Mouse (Mus musculus): ENCODE data around the gene Slc22a1. TPM values are rescaled to one million over a fixed set of nuclear protein-coding genes. Genes with fewer than 3 reads are reported as not detected.

Slc22a1 gene
- 0.10 TPM in 1 of 2 replicates, not detected in the other for polyA plus RNA-seq (2014; fragmentation: Nextera tagmentation; extraction: Ambion mirVana)

DNA sequence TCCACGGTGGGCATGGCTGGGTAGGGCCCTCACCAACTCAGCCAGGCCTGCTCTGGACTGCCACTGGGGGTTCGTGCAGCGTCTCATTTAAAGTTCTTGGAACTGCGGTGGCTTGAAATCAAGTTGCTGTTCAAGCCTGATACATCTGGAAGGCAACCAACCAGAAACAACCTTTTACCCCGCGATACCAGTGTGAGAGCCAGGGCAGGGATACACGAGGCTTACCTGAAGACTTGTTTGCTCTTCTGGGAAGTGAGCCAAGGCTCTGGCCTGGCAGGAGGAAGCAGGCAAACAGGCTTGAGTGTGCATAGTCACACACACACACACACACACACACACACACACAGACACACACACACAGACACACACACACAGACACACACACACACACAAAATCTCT lies at the start of gene Slc22a1:
Gene Slc22a1, minus strand, starts transcription at position 184 of the 400 bp plus-strand sequence.
- ATAC-seq (replicated peaks; ENCODE audit: low FRiP score): no peak

GRCm38 (mm10) chr17:12724767-12725744 lies 49.4 kb upstream of the Slc22a1 start:
- Histone ChIP-seq H3K4me3 (ENCODE audit: low read depth, low read length) (no peak overlapping the region), H3K27ac (ENCODE audit: low read depth, low read length) (peak overlapping the region; percentile 60), H3K27me3 (replicated peaks; ENCODE audit: control insufficient read depth, insufficient read depth, low read length) (no peaks in the 10 kb centered on the region), H3K36me3 (ENCODE audit: control insufficient read depth, insufficient read depth, low read length) (peaks cover 9% of the 10 kb centered on the region; the same call in 1 of the 2 replicates), H3K9me3 (ENCODE audit: control insufficient read depth, low read length) (no peaks in the 10 kb centered on the region), H3K4me1 (replicated peaks; ENCODE audit: control insufficient read depth, insufficient read depth, low read length) (peaks cover 30% of the 10 kb centered on the region), H3K9ac (ENCODE audit: low read depth, low read length) (no peak overlapping the region), H3K4me2 (no peak overlapping the region)
- no peak for ATAC-seq (replicated peaks; ENCODE audit: low FRiP score)
- no peak for DNase-seq (ENCODE audit: low spot score)
- WGBS: 65% methylated on average over 6 of the region's 6 CpGs

More for the DNA sequence above, at the start of gene Slc22a1:
- 88% methylated on average over 7 of the region's 7 CpGs for WGBS
- Histone ChIP-seq H3K4me1 (replicated peaks; ENCODE audit: control insufficient read depth, insufficient read depth, low read length) (peaks cover 6% of the 10 kb centered on the region; the same call in 1 of the 2 replicates), H3K4me3 (ENCODE audit: low read depth, low read length) (no peak within 1 kb of the TSS), H3K9ac (ENCODE audit: low read depth, low read length) (no peak within 1 kb of the TSS), H3K27ac (ENCODE audit: low read depth, low read length) (no peak within 1 kb of the TSS), H3K36me3 (ENCODE audit: control insufficient read depth, insufficient read depth, low read length) (no peaks in the 10 kb centered on the region), H3K27me3 (replicated peaks; ENCODE audit: control insufficient read depth, insufficient read depth, low read length) (no peaks in the 10 kb centered on the region), H3K4me2 (no peak within 1 kb of the TSS), H3K9me3 (ENCODE audit: control insufficient read depth, low read length) (peaks cover 2% of the 10 kb centered on the region; the same call in 1 of the 2 replicates)
- DNase-seq (ENCODE audit: low spot score): no peak

DNA sequence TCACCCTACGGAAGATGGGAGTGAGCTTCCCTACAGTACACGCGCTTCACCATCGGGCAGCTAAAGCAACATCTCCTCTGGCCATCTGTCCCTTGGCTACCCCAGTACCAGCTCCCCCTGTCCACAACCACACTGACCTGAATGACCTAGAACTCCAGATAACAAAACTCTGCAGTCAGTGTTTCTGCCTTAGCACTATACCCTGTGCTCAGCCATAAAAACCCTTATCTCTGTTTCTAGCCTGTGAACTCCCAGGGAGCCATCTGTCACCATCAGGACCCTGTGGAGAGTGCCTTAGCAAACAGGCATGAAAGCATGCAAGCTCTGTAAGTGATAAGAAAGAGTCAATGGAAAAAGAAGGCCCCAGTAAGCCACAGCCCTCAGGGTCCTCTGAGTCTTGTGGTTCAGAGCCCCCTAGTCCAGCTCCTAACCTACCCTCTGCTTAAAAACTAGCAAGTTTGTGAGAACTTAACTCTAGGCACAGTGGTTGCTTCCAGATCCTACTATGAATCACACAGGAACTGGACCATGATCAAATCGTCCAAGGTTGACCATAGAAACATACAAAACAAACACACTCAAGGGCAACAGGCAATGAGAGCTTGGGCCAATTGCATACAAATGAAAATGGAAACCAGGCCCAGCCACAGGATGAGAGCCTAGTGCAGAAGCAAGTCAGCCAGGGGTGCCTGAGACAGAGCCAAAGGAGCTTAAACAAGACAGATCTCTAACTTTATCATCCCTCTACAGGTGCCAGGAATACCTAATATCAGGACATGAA lies 48.5 kb upstream of the Slc22a1 start:
- peaks cover 30% of the 10 kb centered on the region for H3K4me1 ChIP-seq (replicated peaks; ENCODE audit: control insufficient read depth, insufficient read depth, low read length)
- no peak for DNase-seq (ENCODE audit: low spot score)
- H3K27ac ChIP-seq (ENCODE audit: low read depth, low read length): peak overlapping the region; percentile 60
- H3K9ac ChIP-seq (ENCODE audit: low read depth, low read length): no peak overlapping the region
- WGBS: 38% methylated on average over 5 of the region's 5 CpGs
- no peaks in the 10 kb centered on the region for H3K27me3 ChIP-seq (replicated peaks; ENCODE audit: control insufficient read depth, insufficient read depth, low read length)
- ATAC-seq (replicated peaks; ENCODE audit: low FRiP score): peak; percentile 95
- peaks cover 13% of the 10 kb centered on the region for H3K36me3 ChIP-seq (ENCODE audit: control insufficient read depth, insufficient read depth, low read length)
- peak overlapping the region; percentile 27; the same call in 1 of the 2 replicates for H3K4me2 ChIP-seq
- H3K4me3 ChIP-seq (ENCODE audit: low read depth, low read length): no peak overlapping the region
- H3K9me3 ChIP-seq (ENCODE audit: control insufficient read depth, low read length): no peaks in the 10 kb centered on the region

DNA sequence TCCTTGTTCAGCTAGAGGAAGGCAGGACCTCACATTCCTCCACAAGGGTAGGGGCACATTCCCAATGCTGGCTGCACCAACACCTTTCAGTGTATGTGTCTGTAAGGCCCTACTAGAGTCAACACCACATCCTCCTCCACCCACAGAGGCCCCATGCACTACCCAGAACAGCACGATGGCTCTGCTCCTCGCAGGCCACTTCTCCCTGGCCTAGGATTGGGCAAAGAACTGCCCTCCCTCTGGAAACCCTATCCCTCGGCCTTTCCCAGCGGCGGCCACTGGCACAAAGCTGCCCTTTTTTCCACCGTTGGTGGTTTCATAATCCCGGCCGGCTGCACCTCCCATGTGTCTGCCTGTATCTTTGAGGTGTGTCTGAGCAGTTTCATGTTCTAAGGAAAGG lies 47.0 kb upstream of the Slc22a1 start:
- peaks cover 13% of the 10 kb centered on the region for H3K36me3 ChIP-seq (ENCODE audit: control insufficient read depth, insufficient read depth, low read length)
- no peak overlapping the region for H3K4me3 ChIP-seq (ENCODE audit: low read depth, low read length)
- peaks cover 30% of the 10 kb centered on the region for H3K4me1 ChIP-seq (replicated peaks; ENCODE audit: control insufficient read depth, insufficient read depth, low read length)
- H3K9me3 ChIP-seq (ENCODE audit: control insufficient read depth, low read length): no peaks in the 10 kb centered on the region
- H3K4me2 ChIP-seq: no peak overlapping the region
- ATAC-seq (replicated peaks; ENCODE audit: low FRiP score) (no peak), DNase-seq (ENCODE audit: low spot score) (no peak)
- H3K27ac ChIP-seq (ENCODE audit: low read depth, low read length): no peak overlapping the region
- WGBS: 69% methylated on average over 8 of the region's 8 CpGs
- no peaks in the 10 kb centered on the region for H3K27me3 ChIP-seq (replicated peaks; ENCODE audit: control insufficient read depth, insufficient read depth, low read length)
- no peak overlapping the region for H3K9ac ChIP-seq (ENCODE audit: low read depth, low read length)

DNA sequence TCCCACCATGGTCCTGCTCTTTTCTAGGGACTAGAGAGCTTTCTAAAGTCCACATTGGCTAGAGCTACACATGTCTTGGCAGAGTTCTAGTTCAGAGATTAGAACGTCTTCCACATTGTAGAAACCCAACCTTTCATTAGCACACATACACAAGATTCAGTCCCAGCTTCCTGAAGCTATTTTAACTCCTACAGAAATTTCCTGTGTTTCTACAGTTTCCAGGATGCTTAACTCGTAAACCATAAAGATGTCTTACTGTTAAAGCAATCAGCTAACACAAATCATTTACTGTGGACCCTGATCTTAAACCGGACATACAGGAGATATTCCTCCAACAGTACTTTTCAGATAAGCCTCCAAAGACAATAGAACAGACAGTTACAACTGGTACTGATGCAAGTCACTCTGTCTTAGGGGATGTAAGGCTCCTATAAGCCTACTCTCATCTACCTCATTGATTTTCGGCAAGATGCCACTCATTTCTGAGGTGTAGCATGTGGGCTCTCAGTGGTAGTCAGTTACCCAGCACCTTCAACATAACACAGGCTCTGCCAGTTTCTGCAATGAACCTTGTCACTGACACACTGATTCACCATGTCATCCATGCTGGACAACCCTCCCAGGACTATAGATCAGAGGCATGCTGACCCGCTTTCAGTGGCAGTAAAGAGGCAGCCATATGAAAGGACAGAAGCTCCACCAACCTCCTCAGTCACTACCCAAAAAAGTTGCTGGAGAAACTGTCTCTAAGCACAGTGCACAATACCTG lies 45.7 kb upstream of the Slc22a1 start:
- Histone ChIP-seq H3K36me3 (ENCODE audit: control insufficient read depth, insufficient read depth, low read length) (peaks cover 20% of the 10 kb centered on the region), H3K9ac (ENCODE audit: low read depth, low read length) (no peak overlapping the region), H3K9me3 (ENCODE audit: control insufficient read depth, low read length) (no peaks in the 10 kb centered on the region), H3K4me3 (ENCODE audit: low read depth, low read length) (no peak overlapping the region), H3K4me1 (replicated peaks; ENCODE audit: control insufficient read depth, insufficient read depth, low read length) (peaks cover 31% of the 10 kb centered on the region), H3K27ac (ENCODE audit: low read depth, low read length) (0 out of 2 replicates have a peak overlapping the region, but pooled peaks have one; percentile 13), H3K4me2 (no peak overlapping the region), H3K27me3 (replicated peaks; ENCODE audit: control insufficient read depth, insufficient read depth, low read length) (no peaks in the 10 kb centered on the region)
- ATAC-seq (replicated peaks; ENCODE audit: low FRiP score) (no peak), DNase-seq (ENCODE audit: low spot score) (no peak)
- WGBS: 76% methylated on average over 5 of the region's 5 CpGs

GRCm38 (mm10) chr17:12718251-12718650 lies 42.6 kb upstream of the Slc22a1 start:
- Histone ChIP-seq H3K9ac (ENCODE audit: low read depth, low read length) (no peak overlapping the region), H3K27me3 (replicated peaks; ENCODE audit: control insufficient read depth, insufficient read depth, low read length) (no peaks in the 10 kb centered on the region), H3K36me3 (ENCODE audit: control insufficient read depth, insufficient read depth, low read length) (peaks cover 19% of the 10 kb centered on the region), H3K9me3 (ENCODE audit: control insufficient read depth, low read length) (no peaks in the 10 kb centered on the region), H3K4me1 (replicated peaks; ENCODE audit: control insufficient read depth, insufficient read depth, low read length) (peaks cover 4% of the 10 kb centered on the region; the same call in 1 of the 2 replicates), H3K27ac (ENCODE audit: low read depth, low read length) (no peak overlapping the region), H3K4me2 (no peak overlapping the region), H3K4me3 (ENCODE audit: low read depth, low read length) (no peak overlapping the region)
- WGBS: 73% methylated on average over 7 of the region's 7 CpGs
- ATAC-seq (replicated peaks; ENCODE audit: low FRiP score): no peak
- no peak for DNase-seq (ENCODE audit: low spot score)

- peaks cover 4% of the 10 kb centered on the region; the same call in 1 of the 2 replicates for H3K4me1 ChIP-seq (replicated peaks; ENCODE audit: control insufficient read depth, insufficient read depth, low read length)
- no peak overlapping the region for H3K9ac ChIP-seq (ENCODE audit: low read depth, low read length)
- ATAC-seq (replicated peaks; ENCODE audit: low FRiP score): peak; percentile 63
- WGBS: 62% methylated on average over 4 of the region's 4 CpGs
- no peak overlapping the region for H3K4me3 ChIP-seq (ENCODE audit: low read depth, low read length)
- no peak overlapping the region for H3K27ac ChIP-seq (ENCODE audit: low read depth, low read length)
- DNase-seq (ENCODE audit: low spot score): no peak
- no peaks in the 10 kb centered on the region for H3K27me3 ChIP-seq (replicated peaks; ENCODE audit: control insufficient read depth, insufficient read depth, low read length)
- no peak overlapping the region for H3K4me2 ChIP-seq
- peaks cover 17% of the 10 kb centered on the region for H3K36me3 ChIP-seq (ENCODE audit: control insufficient read depth, insufficient read depth, low read length)
- no peaks in the 10 kb centered on the region for H3K9me3 ChIP-seq (ENCODE audit: control insufficient read depth, low read length)
These were observed 41.8 kb upstream of the Slc22a1 start for GRCm38 (mm10) chr17:12717445-12717844.

DNA sequence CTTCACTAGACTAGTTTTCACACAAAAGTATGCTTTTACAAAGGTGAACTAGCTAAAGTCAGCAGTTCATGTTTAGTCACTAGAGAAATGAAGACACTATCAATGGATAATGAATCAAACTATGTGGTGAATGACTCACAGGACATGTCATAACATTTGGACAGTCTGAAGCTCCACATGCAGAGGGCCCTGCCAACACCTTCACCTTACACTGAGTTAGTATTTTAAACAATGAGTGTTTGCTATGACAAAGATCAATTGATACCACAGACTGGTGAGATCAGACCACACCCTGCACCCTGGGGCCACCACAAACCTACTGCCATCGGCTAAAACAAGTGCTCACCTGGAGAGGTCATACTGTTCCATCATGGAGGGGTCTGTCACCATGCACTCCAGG lies 39.4 kb upstream of the Slc22a1 start:
- no peaks in the 10 kb centered on the region for H3K27me3 ChIP-seq (replicated peaks; ENCODE audit: control insufficient read depth, insufficient read depth, low read length)
- peaks cover 4% of the 10 kb centered on the region; the same call in 1 of the 2 replicates for H3K4me1 ChIP-seq (replicated peaks; ENCODE audit: control insufficient read depth, insufficient read depth, low read length)
- H3K27ac ChIP-seq (ENCODE audit: low read depth, low read length): no peak overlapping the region
- no peak overlapping the region for H3K9ac ChIP-seq (ENCODE audit: low read depth, low read length)
- ATAC-seq (replicated peaks; ENCODE audit: low FRiP score): no peak
- peaks cover 25% of the 10 kb centered on the region for H3K36me3 ChIP-seq (ENCODE audit: control insufficient read depth, insufficient read depth, low read length)
- DNase-seq (ENCODE audit: low spot score): no peak
- no peak overlapping the region for H3K4me2 ChIP-seq
- H3K9me3 ChIP-seq (ENCODE audit: control insufficient read depth, low read length): no peaks in the 10 kb centered on the region
- WGBS: 47% methylated on average over 1 of the region's 1 CpGs
- H3K4me3 ChIP-seq (ENCODE audit: low read depth, low read length): no peak overlapping the region
